Mouse (Mus musculus) stomach, embryonic 14.5 days (tissue): Measurements from ENCODE around the gene Arhgef7. TPM values are rescaled to one million over a fixed set of nuclear protein-coding genes. Genes with fewer than 3 reads are reported as not detected.

Experiments
- ATAC-seq: fragments of 200-750 bp; cut with Nextera tagmentation; 2 replicates; pipeline ENCODE4 v1.8.0; 2017; ENCODE audit warnings: low read depth, moderate TSS enrichment; ENCODE audit not compliant: insufficient number of reproducible peaks, insufficient read depth, low FRiP score
- H3K27ac ChIP-seq: fragments of 300-500 bp; sonication (generic); 2 replicates; pipeline ENCODE4 v1.5.1; 2014; ENCODE audit warnings: mild to moderate bottlenecking, low read length, moderate library complexity, mixed read lengths
- H3K27me3 ChIP-seq: fragments of 300-500 bp; sonication (generic); 2 replicates; pipeline ENCODE4 v1.6.1; 2014; ENCODE audit warnings: low read length, control low read depth, mixed read lengths; ENCODE audit not compliant: control insufficient read depth, insufficient read depth
- H3K36me3 ChIP-seq: fragments of 300-500 bp; sonication (generic); 2 replicates; pipeline ENCODE4 v1.6.1; 2014; ENCODE audit warnings: mild to moderate bottlenecking, control low read depth, low read length, moderate library complexity, mixed read lengths; ENCODE audit not compliant: control insufficient read depth, insufficient read depth
- H3K4me1 ChIP-seq: fragments of 300-500 bp; sonication (generic); 2 replicates; pipeline ENCODE4 v1.6.1; 2014; ENCODE audit warnings: low read length, control low read depth, mixed read lengths; ENCODE audit not compliant: control insufficient read depth, insufficient read depth
- H3K4me2 ChIP-seq: fragments of 300-500 bp; sonication (generic); replicated peaks from 2 replicates; pipeline ENCODE4 v1.6.1; 2014; ENCODE audit warnings: low read depth, low read length, control low read depth
- H3K4me3 ChIP-seq: fragments of 300-500 bp; sonication (generic); 2 replicates; pipeline ENCODE4 v1.5.1; 2014; ENCODE audit warnings: low read depth, low read length, control low read depth
- H3K9ac ChIP-seq: fragments of 300-500 bp; sonication (generic); replicated peaks from 2 replicates; pipeline ENCODE4 v1.6.1; 2014; ENCODE audit warnings: low read depth, mild to moderate bottlenecking, control low read depth, low read length, moderate library complexity, mixed read lengths
- H3K9me3 ChIP-seq: fragments of 300-500 bp; sonication (generic); 2 replicates; pipeline ENCODE4 v1.6.1; 2016; ENCODE audit warnings: low read depth, low read length, control low read depth; ENCODE audit not compliant: control insufficient read depth
- WGBS: fragments of 180-500 bp; shearing (Covaris S2); extraction: QIAGEN DNeasy Blood & Tissue Kit; methylation state at CpG from one replicate; pipeline ENCODE4 v1.1.7; 2014; 5-methylcytosine and 5-hydroxymethylcytosine counted together
- polyA plus RNA-seq: library from polyadenylated mRNA; unstranded; fragments of >200 nt; fragmentation: Nextera tagmentation; extraction: Ambion mirVana; gene quantifications from 2 replicates; pipeline ENCODE4 v1.2.1, GENCODE M21; 2014

Gene Arhgef7
- polyA plus RNA-seq, 1 experiment from 2014 or later = 37.0 TPM

DNA sequence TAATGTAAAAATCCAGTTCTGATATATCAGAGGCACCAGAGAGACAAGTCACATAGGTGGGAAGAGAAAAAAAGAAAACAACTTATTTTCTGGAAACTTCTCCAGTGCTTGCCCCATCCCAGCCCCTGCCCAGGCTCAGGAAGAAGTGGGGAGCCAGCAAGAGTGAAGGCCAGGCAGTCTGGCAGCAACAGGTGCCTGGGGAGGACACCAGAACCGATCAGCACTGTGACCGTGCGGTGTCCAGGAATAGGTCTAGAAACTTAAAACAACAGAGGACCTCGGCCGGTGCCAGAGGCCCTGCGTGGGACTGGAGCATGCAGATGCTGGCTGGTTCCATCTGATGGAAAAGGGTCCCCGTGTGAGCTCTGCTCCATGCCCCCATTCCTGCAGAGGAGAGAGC lies 30.1 kb upstream of the Arhgef7 start:
- no peak overlapping the region for H3K27ac ChIP-seq
- H3K9me3 ChIP-seq = no peaks in the 10 kb centered on the region
- ATAC-seq = no peak
- H3K4me3 ChIP-seq = no peak overlapping the region
- no peak overlapping the region for H3K4me2 ChIP-seq
- H3K4me1 ChIP-seq = no peaks in the 10 kb centered on the region
- no peaks in the 10 kb centered on the region for H3K36me3 ChIP-seq
- no peaks in the 10 kb centered on the region for H3K27me3 ChIP-seq
- WGBS = 85% methylated on average over 7 of the region's 7 CpGs
- no peak overlapping the region for H3K9ac ChIP-seq

DNA sequence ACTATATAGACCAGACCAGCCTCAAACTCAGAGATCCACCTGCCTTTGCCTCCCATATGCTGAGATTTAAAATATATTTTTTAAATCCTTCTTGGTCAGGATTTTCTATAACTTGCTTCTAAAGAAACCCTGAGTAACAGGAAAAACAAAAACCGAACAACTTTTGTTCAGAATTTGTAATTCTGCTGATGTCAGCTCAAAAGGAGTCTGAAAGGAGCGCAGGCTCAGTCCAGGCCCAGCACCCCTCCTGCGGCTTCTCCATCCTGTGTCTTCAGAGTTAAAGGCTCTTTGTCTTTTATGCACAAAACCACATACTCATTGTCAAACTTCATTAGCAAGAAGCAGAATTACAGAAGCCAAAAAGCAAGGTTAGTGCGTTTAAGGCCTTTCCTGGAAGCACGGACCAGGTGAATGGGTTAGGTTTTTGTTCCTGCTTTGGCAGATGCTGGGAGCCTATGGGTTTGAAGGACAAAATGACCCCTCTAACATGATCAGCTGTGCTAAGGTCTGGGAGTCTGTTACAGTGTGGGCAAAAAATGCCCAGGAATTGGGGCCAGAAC lies 28.0 kb upstream of the Arhgef7 start:
- 84% methylated on average over 5 of the region's 5 CpGs for WGBS
- no peaks in the 10 kb centered on the region for H3K9me3 ChIP-seq
- no peak overlapping the region for H3K4me3 ChIP-seq
- no peaks in the 10 kb centered on the region for H3K36me3 ChIP-seq
- H3K4me2 ChIP-seq = no peak overlapping the region
- H3K9ac ChIP-seq = no peak overlapping the region
- no peaks in the 10 kb centered on the region for H3K4me1 ChIP-seq
- no peak overlapping the region for H3K27ac ChIP-seq
- ATAC-seq = no peak
- H3K27me3 ChIP-seq = no peaks in the 10 kb centered on the region

DNA sequence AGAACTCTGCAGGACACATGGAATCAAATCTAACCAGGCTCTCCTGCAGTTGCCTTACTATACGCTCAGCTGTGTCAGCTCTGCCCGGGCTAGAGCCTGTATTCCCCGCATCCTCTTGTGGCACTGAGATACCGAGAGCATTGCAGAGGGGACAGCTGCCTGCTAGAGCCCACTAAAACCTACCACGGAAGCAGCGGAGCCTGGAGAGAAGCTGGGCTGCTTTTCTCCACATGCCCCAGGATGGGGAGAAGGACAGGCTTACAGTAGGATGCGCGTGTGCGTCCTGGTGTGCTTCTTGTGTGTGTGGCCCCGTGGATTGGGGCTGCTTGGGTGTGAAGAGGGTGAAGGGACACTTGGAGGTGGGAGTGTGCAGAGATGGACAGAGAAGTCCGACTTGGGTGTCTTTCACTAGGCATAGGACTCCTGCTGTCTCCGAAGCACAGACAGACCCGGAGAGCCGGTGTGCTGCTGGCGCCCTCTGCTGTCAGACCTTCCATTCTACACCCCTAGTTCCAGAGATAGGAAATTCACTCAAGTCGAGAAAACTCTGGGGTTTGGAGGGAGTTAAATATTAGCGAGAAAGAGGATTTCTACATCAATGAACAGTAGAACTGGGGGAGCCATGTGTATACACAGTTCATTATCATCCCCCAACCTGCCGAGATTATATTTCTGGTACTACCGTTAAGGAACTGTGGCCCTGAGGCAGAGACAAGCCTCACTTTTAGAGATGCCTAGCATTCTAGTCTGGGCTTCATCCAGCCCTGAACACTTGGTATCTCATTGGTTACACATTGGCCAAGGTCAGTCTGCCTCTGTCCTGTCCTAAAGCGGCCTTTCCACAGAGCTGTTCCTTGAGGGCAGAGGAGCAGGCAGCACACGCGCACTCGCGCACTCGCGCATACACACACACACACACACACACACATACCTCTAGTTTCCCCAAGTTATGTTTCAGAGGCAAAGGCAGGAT lies 27.2 kb upstream of the Arhgef7 start:
- WGBS = 35% methylated on average over 26 of the region's 26 CpGs

DNA sequence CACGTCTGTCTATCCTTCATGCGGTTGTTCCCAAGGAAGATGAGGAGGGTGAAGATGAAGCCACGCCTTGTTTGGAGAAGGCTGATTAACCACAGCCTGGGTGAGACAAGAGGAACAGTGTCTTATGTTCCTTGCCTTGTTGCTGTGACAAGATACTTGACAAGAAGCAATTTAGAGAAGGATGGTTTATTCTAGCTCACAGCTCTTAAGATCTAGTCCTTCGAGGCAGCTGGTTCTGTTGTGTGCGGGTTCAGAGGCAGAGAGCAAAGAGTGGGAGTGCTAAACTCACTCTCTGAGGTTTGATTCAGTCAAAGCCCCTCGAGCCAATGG lies 26.5 kb upstream of the Arhgef7 start, which contains the start of gene 1700016D06Rik:
TSS of gene 1700016D06Rik (minus strand) at position 31 of the 330 bp plus-strand sequence.
- H3K36me3 ChIP-seq = no peaks in the 10 kb centered on the region
- no peaks in the 10 kb centered on the region for H3K27me3 ChIP-seq
- ATAC-seq = no peak
- no peak within 1 kb of the TSS for H3K27ac ChIP-seq
- WGBS = 59% methylated on average over 6 of the region's 6 CpGs
- H3K4me1 ChIP-seq = no peaks in the 10 kb centered on the region
- no peak within 1 kb of the TSS for H3K9ac ChIP-seq
- no peak within 1 kb of the TSS for H3K4me3 ChIP-seq
- no peaks in the 10 kb centered on the region for H3K9me3 ChIP-seq
- peak within 1 kb of the TSS; percentile 31 for H3K4me2 ChIP-seq

More for the DNA sequence above, 27.2 kb upstream of the Arhgef7 start:
- no peak for ATAC-seq
- H3K27ac ChIP-seq = no peak overlapping the region
- no peaks in the 10 kb centered on the region for H3K9me3 ChIP-seq
- peak overlapping the region; percentile 31 for H3K4me2 ChIP-seq
- H3K9ac ChIP-seq = no peak overlapping the region
- H3K4me1 ChIP-seq = no peaks in the 10 kb centered on the region
- H3K4me3 ChIP-seq = no peak overlapping the region
- no peaks in the 10 kb centered on the region for H3K36me3 ChIP-seq
- H3K27me3 ChIP-seq = no peaks in the 10 kb centered on the region

DNA sequence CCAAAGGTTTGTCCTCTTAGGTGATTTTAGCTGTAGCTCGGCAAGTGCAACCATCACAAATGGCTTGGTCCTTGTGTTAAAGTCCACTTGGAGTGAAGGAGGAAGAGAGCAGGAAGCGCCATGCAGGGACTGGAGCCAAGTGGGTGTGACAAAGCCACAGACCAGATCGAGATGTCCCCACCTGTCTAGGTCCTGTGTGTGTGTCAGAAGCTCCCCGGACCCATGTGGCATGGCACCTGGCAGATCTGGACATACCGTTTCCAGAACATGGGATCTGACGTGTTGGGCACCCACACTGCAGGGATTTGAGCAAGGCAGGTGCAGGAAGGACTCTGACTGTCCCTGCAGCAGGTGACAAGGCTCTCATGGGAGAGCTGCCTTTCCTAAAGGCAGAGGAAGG lies 26.1 kb upstream of the Arhgef7 start:
- Histone ChIP-seq H3K36me3 (no peaks in the 10 kb centered on the region), H3K9me3 (no peaks in the 10 kb centered on the region), H3K27ac (no peak overlapping the region), H3K9ac (no peak overlapping the region), H3K4me1 (no peaks in the 10 kb centered on the region), H3K4me2 (no peak overlapping the region), H3K4me3 (no peak overlapping the region), H3K27me3 (no peaks in the 10 kb centered on the region)
- ATAC-seq = no peak
- 77% methylated on average over 6 of the region's 6 CpGs for WGBS

DNA sequence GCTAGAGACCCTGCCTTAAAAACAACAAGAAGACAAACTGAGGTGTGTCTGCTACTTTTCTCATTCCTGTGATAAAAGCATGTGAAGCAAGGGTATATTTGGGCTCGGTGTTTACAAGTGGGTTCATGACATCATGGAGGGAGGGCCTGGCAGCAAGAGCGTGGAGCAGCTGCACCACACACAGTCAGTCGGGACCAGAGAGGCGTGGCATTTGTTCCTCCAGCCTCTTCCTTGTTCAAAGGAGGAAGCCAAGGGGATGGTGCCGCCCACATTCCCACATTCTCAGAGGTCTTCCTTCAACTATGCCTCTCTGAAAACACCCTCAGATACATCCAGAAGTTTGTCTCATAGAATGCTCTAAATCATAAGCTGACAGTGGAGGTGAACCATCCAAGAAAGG lies 23.7 kb upstream of the Arhgef7 start:
- Histone ChIP-seq H3K9me3 (no peaks in the 10 kb centered on the region), H3K27me3 (no peaks in the 10 kb centered on the region), H3K4me3 (no peak overlapping the region), H3K9ac (no peak overlapping the region), H3K4me2 (no peak overlapping the region), H3K27ac (no peak overlapping the region), H3K4me1 (no peaks in the 10 kb centered on the region), H3K36me3 (no peaks in the 10 kb centered on the region)
- WGBS = 74% methylated on average over 5 of the region's 5 CpGs
- no peak for ATAC-seq

DNA sequence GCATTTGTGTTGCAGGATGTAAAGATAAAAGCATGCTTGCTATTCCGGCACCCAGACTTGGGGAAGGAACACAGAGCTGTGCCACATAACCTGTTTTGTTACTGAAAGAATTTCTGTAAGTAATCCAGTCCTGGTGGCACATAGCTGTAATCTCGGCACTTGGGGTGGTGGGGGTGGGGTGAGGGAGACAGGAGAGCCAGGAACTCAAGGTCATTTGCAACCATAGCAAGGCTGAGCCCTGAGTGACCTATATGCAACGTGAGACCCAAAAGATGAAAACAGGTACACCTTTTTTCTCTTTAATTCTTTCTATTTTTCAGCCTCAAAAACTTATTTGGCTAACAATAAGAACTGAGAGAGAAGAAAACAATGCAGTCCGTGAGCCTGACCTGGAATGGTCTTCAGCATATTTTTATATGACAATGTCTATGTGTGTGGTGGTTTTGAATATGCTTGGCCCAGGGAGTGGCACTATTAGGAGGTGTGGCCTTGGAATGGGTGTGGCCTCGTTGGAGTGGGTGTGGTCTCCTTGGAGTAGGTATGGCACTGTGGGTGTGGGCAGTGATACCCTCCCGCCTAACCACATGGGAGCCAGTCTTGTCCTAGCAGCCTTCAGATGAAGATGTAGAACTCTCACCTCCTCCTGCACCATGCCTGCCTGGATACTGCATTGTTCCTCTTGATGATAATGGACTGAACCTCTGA lies 22.7 kb upstream of the Arhgef7 start:
- Histone ChIP-seq H3K4me2 (no peak overlapping the region), H3K9me3 (no peaks in the 10 kb centered on the region), H3K4me3 (no peak overlapping the region), H3K36me3 (no peaks in the 10 kb centered on the region), H3K9ac (no peak overlapping the region), H3K27me3 (no peaks in the 10 kb centered on the region), H3K4me1 (no peaks in the 10 kb centered on the region), H3K27ac (no peak overlapping the region)
- WGBS = 68% methylated on average over 6 of the region's 6 CpGs
- ATAC-seq = no peak

DNA sequence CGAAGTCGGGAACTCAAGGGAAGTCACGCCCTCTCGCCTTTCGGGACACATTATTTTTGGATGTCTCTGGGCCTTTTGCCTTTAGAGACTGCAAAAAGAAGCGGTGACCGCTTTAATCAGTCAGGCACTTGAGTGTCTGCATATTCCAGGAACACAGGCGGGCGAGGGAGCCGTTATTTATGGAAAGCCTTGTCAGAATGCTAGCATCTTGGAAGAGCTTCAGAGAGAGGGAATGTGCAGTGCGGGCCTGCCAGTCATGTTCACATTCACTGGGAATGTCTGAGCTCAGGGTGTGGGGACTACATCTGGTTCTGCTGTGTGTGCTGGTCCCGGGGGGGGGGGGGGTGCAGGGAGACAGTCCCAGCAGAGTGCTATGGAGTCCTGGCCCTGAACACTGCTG lies 21.7 kb upstream of the Arhgef7 start:
- no peaks in the 10 kb centered on the region for H3K9me3 ChIP-seq
- WGBS = 81% methylated on average over 12 of the region's 12 CpGs
- no peak for ATAC-seq
- no peak overlapping the region for H3K27ac ChIP-seq
- no peak overlapping the region for H3K4me3 ChIP-seq
- no peaks in the 10 kb centered on the region for H3K4me1 ChIP-seq
- no peaks in the 10 kb centered on the region for H3K36me3 ChIP-seq
- no peak overlapping the region for H3K4me2 ChIP-seq
- H3K9ac ChIP-seq = no peak overlapping the region
- H3K27me3 ChIP-seq = no peaks in the 10 kb centered on the region
